ENCODE assay signal across 24 mouse cellular contexts in the genomic region with DNA sequence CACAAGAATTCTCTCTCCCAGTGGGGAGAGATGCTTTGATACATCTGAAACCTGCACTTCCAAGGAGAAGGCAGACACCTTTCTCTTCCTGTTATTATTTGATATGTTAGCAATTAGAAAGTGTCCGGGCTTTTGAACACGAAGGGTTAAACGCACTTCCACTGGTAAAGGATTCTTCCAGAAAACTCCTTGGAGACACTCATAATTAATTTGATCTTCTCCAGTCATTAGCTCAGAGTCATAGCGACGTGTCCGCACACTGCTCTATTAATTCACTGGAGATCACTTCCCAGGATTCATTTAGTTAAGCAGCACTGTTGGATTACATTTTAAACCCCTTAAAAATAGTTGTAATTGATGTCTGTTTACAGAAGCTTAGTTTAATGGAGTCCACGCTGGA.
DNase-seq lines count a peak whose midpoint lies in the region; ATAC-seq lines count a peak whose summit lies in the region.
"Had no signal": no experiment of that assay in that cellular context is flagged by ENCODE, and none has a peak within 500 bp of the region (broad histone marks: within the 10 kb centered on the region; RNA-seq: fewer than 3 reads in every experiment).

No protein-coding gene starts in this region.

- H3K4me3 ChIP-seq in hindbrain, embryonic 12.5 days = no peak overlapping the region
- no peak overlapping the region for H3K4me3 ChIP-seq in hindbrain, embryonic 11.5 days (ENCODE audit: low read depth, low read length)
- H3K4me3 ChIP-seq in hindbrain, embryonic 14.5 days (replicated peaks; ENCODE audit: low read length) = no peak overlapping the region
- H3K4me3 ChIP-seq in midbrain, embryonic 12.5 days = no peak overlapping the region
- no peak overlapping the region for H3K4me3 ChIP-seq in neural tube, embryonic 14.5 days (ENCODE audit: low read depth, low read length)
- H3K4me3 ChIP-seq: embryonic facial prominence, embryonic 10.5 days; forebrain, embryonic 10.5 days; gastrocnemius, adult 2 months; heart, embryonic 12.5 days; left cerebral cortex, adult 2 months; liver, embryonic 15.5 days; lung, embryonic 15.5 days; myocyte had no signal

- H3K4me2 ChIP-seq in hindbrain, embryonic 12.5 days (replicated peaks) = no peak overlapping the region
- H3K4me2 ChIP-seq in hindbrain, embryonic 11.5 days (replicated peaks; ENCODE audit: low read depth, low read length) = no peak overlapping the region
- H3K4me2 ChIP-seq in hindbrain, embryonic 14.5 days (replicated peaks) = no peak overlapping the region
- no peak overlapping the region for H3K4me2 ChIP-seq in midbrain, embryonic 12.5 days (replicated peaks)
- no peak overlapping the region for H3K4me2 ChIP-seq in neural tube, embryonic 14.5 days (ENCODE audit: low read depth, low read length)
- H3K4me2 ChIP-seq: heart, embryonic 12.5 days; liver, embryonic 15.5 days; lung, embryonic 15.5 days had no signal

- WGBS in hindbrain, embryonic 12.5 days = 53% methylated on average over 7 of the region's 7 CpGs
- 69% methylated on average over 7 of the region's 7 CpGs for WGBS in hindbrain, embryonic 11.5 days
- WGBS in hindbrain, embryonic 14.5 days = 39% methylated on average over 7 of the region's 7 CpGs
- WGBS in midbrain, embryonic 12.5 days = 57% methylated on average over 7 of the region's 7 CpGs
- 39% methylated on average over 7 of the region's 7 CpGs for WGBS in neural tube, embryonic 14.5 days

- no peak overlapping the region for H3K9ac ChIP-seq in hindbrain, embryonic 12.5 days
- H3K9ac ChIP-seq in hindbrain, embryonic 11.5 days (ENCODE audit: low read depth, low read length) = no peak overlapping the region
- H3K9ac ChIP-seq in hindbrain, embryonic 14.5 days = no peak overlapping the region
- H3K9ac ChIP-seq in midbrain, embryonic 12.5 days (replicated peaks) = no peak overlapping the region
- H3K9ac ChIP-seq in neural tube, embryonic 14.5 days (replicated peaks; ENCODE audit: low read depth, low read length) = no peak overlapping the region
- H3K9ac ChIP-seq: heart, embryonic 12.5 days; liver, embryonic 15.5 days; lung, embryonic 15.5 days had no signal

- ATAC-seq in hindbrain, embryonic 12.5 days (ENCODE audit: low FRiP score) = 0 out of 2 replicates have a peak, but pooled peaks have one; percentile 14
- ATAC-seq in hindbrain, embryonic 11.5 days (ENCODE audit: low FRiP score) = no peak
- peak; percentile 71; the same call in 1 of the 2 replicates for ATAC-seq in hindbrain, embryonic 14.5 days (ENCODE audit: low FRiP score)
- ATAC-seq in midbrain, embryonic 12.5 days (ENCODE audit: low FRiP score, low read depth) = peak; percentile 20; the same call in 1 of the 2 replicates
- peak; percentile 49; the same call in 1 of the 2 replicates for ATAC-seq in neural tube, embryonic 14.5 days (ENCODE audit: low read depth)
- ATAC-seq: inflammation-experienced regulatory T-cells, adult 6 months had no signal

- DNase-seq in hindbrain, embryonic 11.5 days (ENCODE audit: low spot score) = no peak
- DNase-seq in hindbrain, embryonic 14.5 days (ENCODE audit: low spot score) = no peak
- DNase-seq in gastrocnemius, adult 8-10 months (ENCODE audit: low spot score in 2 of 2) = no peak
- no peak for DNase-seq in heart, adult 18-20 months
- DNase-seq: adrenal gland, adult 2 months; cerebellum, adult 11-12 months; cerebellum, postnatal 10 days; gastrocnemius, adult 2 months; heart, postnatal 10 days; kidney, adult 18-20 months; liver; lung, postnatal 4 days; right cerebral cortex, postnatal 14 days had no signal

- H3K36me3 ChIP-seq in hindbrain, embryonic 12.5 days = no peaks in the 10 kb centered on the region
- H3K36me3 ChIP-seq in hindbrain, embryonic 11.5 days (ENCODE audit: control insufficient read depth, insufficient read depth, low read length) = no peaks in the 10 kb centered on the region
- no peaks in the 10 kb centered on the region for H3K36me3 ChIP-seq in hindbrain, embryonic 14.5 days (replicated peaks; ENCODE audit: control insufficient read depth, insufficient read depth)
- H3K36me3 ChIP-seq in midbrain, embryonic 12.5 days = no peaks in the 10 kb centered on the region
- H3K36me3 ChIP-seq in neural tube, embryonic 14.5 days (ENCODE audit: control insufficient read depth, insufficient read depth, low read length) = no peaks in the 10 kb centered on the region
- H3K36me3 ChIP-seq: embryonic facial prominence, embryonic 10.5 days; forebrain, embryonic 10.5 days; heart, embryonic 12.5 days; liver, embryonic 15.5 days; lung, embryonic 15.5 days had no signal

- no peaks in the 10 kb centered on the region for H3K27me3 ChIP-seq in hindbrain, embryonic 12.5 days
- H3K27me3 ChIP-seq in hindbrain, embryonic 11.5 days (ENCODE audit: control insufficient read depth, insufficient read depth, low read length) = no peaks in the 10 kb centered on the region
- H3K27me3 ChIP-seq in hindbrain, embryonic 14.5 days (ENCODE audit: control insufficient read depth, insufficient read depth, low read length) = no peaks in the 10 kb centered on the region
- H3K27me3 ChIP-seq in midbrain, embryonic 12.5 days = no peaks in the 10 kb centered on the region
- H3K27me3 ChIP-seq in neural tube, embryonic 14.5 days (ENCODE audit: control insufficient read depth, insufficient read depth, low read length) = no peaks in the 10 kb centered on the region
- H3K27me3 ChIP-seq: heart, embryonic 12.5 days; liver, embryonic 15.5 days; lung, embryonic 15.5 days had no signal

- no peaks in the 10 kb centered on the region for H3K9me3 ChIP-seq in hindbrain, embryonic 12.5 days (replicated peaks)
- H3K9me3 ChIP-seq in hindbrain, embryonic 11.5 days (ENCODE audit: control insufficient read depth, low read length) = no peaks in the 10 kb centered on the region
- H3K9me3 ChIP-seq in hindbrain, embryonic 14.5 days (ENCODE audit: control insufficient read depth, low read length) = no peaks in the 10 kb centered on the region
- H3K9me3 ChIP-seq in midbrain, embryonic 12.5 days = no peaks in the 10 kb centered on the region
- H3K9me3 ChIP-seq in neural tube, embryonic 14.5 days (ENCODE audit: control insufficient read depth, low read length) = no peaks in the 10 kb centered on the region
- H3K9me3 ChIP-seq: embryonic facial prominence, embryonic 10.5 days; forebrain, embryonic 10.5 days; heart, embryonic 12.5 days; liver, embryonic 15.5 days; lung, embryonic 15.5 days had no signal

- no peak overlapping the region for H3K27ac ChIP-seq in hindbrain, embryonic 12.5 days
- H3K27ac ChIP-seq in hindbrain, embryonic 11.5 days (ENCODE audit: low read depth, low read length) = no peak overlapping the region
- no peak overlapping the region for H3K27ac ChIP-seq in hindbrain, embryonic 14.5 days
- H3K27ac ChIP-seq in midbrain, embryonic 12.5 days (replicated peaks) = no peak overlapping the region
- H3K27ac ChIP-seq in neural tube, embryonic 14.5 days (ENCODE audit: low read depth, low read length) = no peak overlapping the region
- H3K27ac ChIP-seq: embryonic facial prominence, embryonic 10.5 days; forebrain, embryonic 10.5 days; gastrocnemius, adult 2 months; left cerebral cortex, adult 2 months; liver, embryonic 15.5 days; lung, embryonic 15.5 days had no signal

- 0 out of 2 replicates have a peak, but pooled peaks cover 4% of the 10 kb centered on the region for H3K4me1 ChIP-seq in hindbrain, embryonic 12.5 days
- H3K4me1 ChIP-seq in hindbrain, embryonic 11.5 days (replicated peaks; ENCODE audit: control insufficient read depth, insufficient read depth, low read length) = no peaks in the 10 kb centered on the region
- H3K4me1 ChIP-seq in hindbrain, embryonic 14.5 days (replicated peaks; ENCODE audit: control insufficient read depth, insufficient read depth, low read length) = peaks cover 16% of the 10 kb centered on the region
- H3K4me1 ChIP-seq in midbrain, embryonic 12.5 days = peaks cover 11% of the 10 kb centered on the region
- peaks cover 4% of the 10 kb centered on the region; the same call in 1 of the 2 replicates for H3K4me1 ChIP-seq in neural tube, embryonic 14.5 days (ENCODE audit: control insufficient read depth, insufficient read depth, low read length)
- H3K4me1 ChIP-seq: embryonic facial prominence, embryonic 10.5 days; heart, embryonic 12.5 days; liver, embryonic 15.5 days; lung, embryonic 15.5 days had no signal
